Mouse (Mus musculus) heart, embryonic 14.5 days (tissue): ENCODE results near the gene Lca5. TPM values are rescaled to one million over a fixed set of nuclear protein-coding genes. Genes with fewer than 3 reads are reported as not detected.

ENCODE experiments used
- ATAC-seq: fragments of 200-750 bp; cut with Nextera tagmentation; 2 replicates; pipeline ENCODE4 v1.8.0; 2017; ENCODE audit warnings: low read depth, moderate TSS enrichment; ENCODE audit not compliant: insufficient number of reproducible peaks, insufficient read depth, low FRiP score
- H3K27ac ChIP-seq, 2 experiments: fragments of 200-500 bp in 1 of 2; fragments of 300-500 bp in 1 of 2; sonication (generic) in 1 of 2; replicated peaks in 1 of 2; 2 replicates each; pipeline ENCODE4 v1.5.1; 2012 to 2014; ENCODE audit warnings: low read depth in 2 of 2, low read length in 2 of 2, control low read depth in 1 of 2, mild to moderate bottlenecking in 1 of 2, mixed read lengths in 1 of 2; ENCODE audit not compliant: control insufficient read depth in 1 of 2, insufficient read depth in 1 of 2
- H3K27me3 ChIP-seq: fragments of 300-500 bp; sonication (generic); 2 replicates; pipeline ENCODE4 v1.6.1; 2014; ENCODE audit warnings: mild to moderate bottlenecking, low read length, control low read depth; ENCODE audit not compliant: control insufficient read depth, insufficient read depth
- H3K36me3 ChIP-seq: fragments of 300-500 bp; sonication (generic); 2 replicates; pipeline ENCODE4 v1.6.1; 2014; ENCODE audit warnings: mild to moderate bottlenecking, control low read depth, low read length, mixed read lengths; ENCODE audit not compliant: control insufficient read depth, insufficient read depth
- H3K4me1 ChIP-seq, 2 experiments: fragments of 200-500 bp in 1 of 2; fragments of 300-500 bp in 1 of 2; sonication (generic) in 1 of 2; 2 replicates each; pipeline ENCODE4 v1.6.1; 2012 to 2014; ENCODE audit warnings: low read length in 2 of 2, control low read depth in 1 of 2, mixed read lengths in 1 of 2; ENCODE audit not compliant: control insufficient read depth in 2 of 2, insufficient read depth in 2 of 2
- H3K4me2 ChIP-seq: fragments of 300-500 bp; sonication (generic); 2 replicates; pipeline ENCODE4 v1.6.1; 2014; ENCODE audit warnings: mild to moderate bottlenecking, low read length
- H3K4me3 ChIP-seq, 2 experiments: fragments of 200-500 bp in 1 of 2; fragments of 300-500 bp in 1 of 2; sonication (generic) in 1 of 2; 2 replicates each; pipeline ENCODE4 v1.5.1; 2012 to 2014; ENCODE audit warnings: low read length in 2 of 2, mild to moderate bottlenecking in 2 of 2, control low read depth in 1 of 2, low read depth in 1 of 2, moderate library complexity in 1 of 2; ENCODE audit not compliant: control insufficient read depth in 1 of 2, insufficient read depth in 1 of 2
- H3K9ac ChIP-seq: fragments of 300-500 bp; sonication (generic); 2 replicates; pipeline ENCODE4 v1.6.1; 2014; ENCODE audit warnings: mild to moderate bottlenecking, low read length
- H3K9me3 ChIP-seq: fragments of 300-500 bp; sonication (generic); 2 replicates; pipeline ENCODE4 v1.6.1; 2016; ENCODE audit warnings: low read length, control low read depth; ENCODE audit not compliant: control insufficient read depth
- WGBS: fragments of 180-500 bp; shearing (Covaris S2); extraction: QIAGEN DNeasy Blood & Tissue Kit; methylation state at CpG from one replicate; pipeline ENCODE4 v1.1.7; 2014; 5-methylcytosine and 5-hydroxymethylcytosine counted together
- polyA plus RNA-seq: library from polyadenylated mRNA; unstranded; fragments of >200 nt; fragmentation: Nextera tagmentation; extraction: Ambion mirVana; gene quantifications from 2 replicates; pipeline ENCODE4 v1.2.1, GENCODE M21; 2014

The Lca5 gene
- polyA plus RNA-seq, 1 experiment from 2014 or later, result 14.6 TPM

- peaks cover 39% of the 10 kb centered on the region for H3K36me3 ChIP-seq
- peaks cover 4% of the 10 kb centered on the region; the same call in 1 of the 2 replicates for H3K9me3 ChIP-seq
- WGBS, result 86% methylated on average over 4 of the region's 4 CpGs
- no peak overlapping the region for H3K4me2 ChIP-seq
- H3K4me3 ChIP-seq, result no peak overlapping the region
- no peaks in the 10 kb centered on the region for H3K27me3 ChIP-seq
- no peak for ATAC-seq
- H3K27ac ChIP-seq, result no peak overlapping the region
- H3K9ac ChIP-seq, result no peak overlapping the region
- no peaks in the 10 kb centered on the region for H3K4me1 ChIP-seq
Measured at GRCm38 (mm10) chr9:83427926-83428325, 13.0 kb downstream of the Lca5 start.

GRCm38 (mm10) chr9:83418965-83419364, 22.0 kb downstream of the Lca5 start:
- H3K4me1 ChIP-seq, result no peaks in the 10 kb centered on the region
- 76% methylated on average over 5 of the region's 5 CpGs for WGBS
- no peaks in the 10 kb centered on the region for H3K27me3 ChIP-seq
- peaks cover 4% of the 10 kb centered on the region for H3K9me3 ChIP-seq
- H3K4me2 ChIP-seq, result no peak overlapping the region
- ATAC-seq, result no peak
- no peak overlapping the region for H3K27ac ChIP-seq
- no peak overlapping the region for H3K9ac ChIP-seq
- peaks cover 33% of the 10 kb centered on the region for H3K36me3 ChIP-seq
- no peak overlapping the region for H3K4me3 ChIP-seq

- Histone ChIP-seq H3K9me3 (peaks cover 4% of the 10 kb centered on the region), H3K36me3 (peaks cover 10% of the 10 kb centered on the region), H3K4me3 (no peak overlapping the region), H3K9ac (no peak overlapping the region), H3K27me3 (no peaks in the 10 kb centered on the region), H3K27ac (no peak overlapping the region), H3K4me1 (no peaks in the 10 kb centered on the region), H3K4me2 (no peak overlapping the region)
- WGBS, result 76% methylated on average over 10 of the region's 10 CpGs
- ATAC-seq, result no peak
Measured at GRCm38 (mm10) chr9:83413046-83413445, 27.9 kb downstream of the Lca5 start.

- no peak overlapping the region for H3K4me3 ChIP-seq
- no peak overlapping the region for H3K4me2 ChIP-seq
- no peak overlapping the region for H3K9ac ChIP-seq
- H3K36me3 ChIP-seq, result peaks cover 9% of the 10 kb centered on the region; the same call in 1 of the 2 replicates
- H3K9me3 ChIP-seq, result no peaks in the 10 kb centered on the region
- 63% methylated on average over 7 of the region's 7 CpGs for WGBS
- H3K27me3 ChIP-seq, result no peaks in the 10 kb centered on the region
- H3K27ac ChIP-seq, result no peak overlapping the region
- no peak for ATAC-seq
- H3K4me1 ChIP-seq, result no peaks in the 10 kb centered on the region
Measured at GRCm38 (mm10) chr9:83405150-83405549, 35.8 kb downstream of the Lca5 start.

GRCm38 (mm10) chr9:83400783-83401182, 40.1 kb downstream of the Lca5 start:
- ATAC-seq, result no peak
- Histone ChIP-seq H3K9me3 (no peaks in the 10 kb centered on the region), H3K27ac (no peak overlapping the region), H3K4me3 (no peak overlapping the region), H3K36me3 (peaks cover 22% of the 10 kb centered on the region), H3K9ac (no peak overlapping the region), H3K4me2 (no peak overlapping the region), H3K4me1 (no peaks in the 10 kb centered on the region), H3K27me3 (no peaks in the 10 kb centered on the region)
- 54% methylated on average over 3 of the region's 3 CpGs for WGBS

- H3K4me1 ChIP-seq, result no peaks in the 10 kb centered on the region
- ATAC-seq, result no peak
- H3K36me3 ChIP-seq, result peaks cover 35% of the 10 kb centered on the region
- H3K27ac ChIP-seq, result no peak overlapping the region
- no peaks in the 10 kb centered on the region for H3K27me3 ChIP-seq
- no peak overlapping the region for H3K4me2 ChIP-seq
- H3K9ac ChIP-seq, result no peak overlapping the region
- WGBS, result 87% methylated on average over 7 of the region's 7 CpGs
- H3K4me3 ChIP-seq, result no peak overlapping the region
- no peaks in the 10 kb centered on the region for H3K9me3 ChIP-seq
Measured at GRCm38 (mm10) chr9:83399414-83399813, 41.5 kb downstream of the Lca5 start.

GRCm38 (mm10) chr9:83398260-83398659, 42.7 kb downstream of the Lca5 start:
- Histone ChIP-seq H3K4me3 (no peak overlapping the region), H3K4me1 (no peaks in the 10 kb centered on the region), H3K27me3 (no peaks in the 10 kb centered on the region), H3K9me3 (no peaks in the 10 kb centered on the region), H3K36me3 (peaks cover 42% of the 10 kb centered on the region), H3K27ac (0 out of 4 replicates have a peak overlapping the region, but pooled peaks of 1 of the 2 experiments have one; percentile 3), H3K9ac (no peak overlapping the region), H3K4me2 (no peak overlapping the region)
- 49% methylated on average over 6 of the region's 6 CpGs for WGBS
- ATAC-seq, result no peak

- Histone ChIP-seq H3K4me1 (no peaks in the 10 kb centered on the region), H3K36me3 (peaks cover 33% of the 10 kb centered on the region), H3K4me3 (no peak overlapping the region), H3K9me3 (no peaks in the 10 kb centered on the region), H3K9ac (no peak overlapping the region), H3K27me3 (no peaks in the 10 kb centered on the region), H3K4me2 (no peak overlapping the region), H3K27ac (no peak overlapping the region)
- ATAC-seq, result no peak
- 90% methylated on average over 15 of the region's 15 CpGs for WGBS
Measured at GRCm38 (mm10) chr9:83395456-83395855, 45.5 kb downstream of the Lca5 start.
